Mouse (Mus musculus) urinary bladder, adult 18-20 months (tissue): Measurements from ENCODE around the gene Ramp1.

ENCODE experiments used
- DNase-seq, 2 experiments: peaks; one replicate each; pipeline ENCODE4 v3.0.0; 2022; ENCODE audit warnings: low spot score in 2 of 2, mixed read lengths in 2 of 2

Ramp1 gene

DNA sequence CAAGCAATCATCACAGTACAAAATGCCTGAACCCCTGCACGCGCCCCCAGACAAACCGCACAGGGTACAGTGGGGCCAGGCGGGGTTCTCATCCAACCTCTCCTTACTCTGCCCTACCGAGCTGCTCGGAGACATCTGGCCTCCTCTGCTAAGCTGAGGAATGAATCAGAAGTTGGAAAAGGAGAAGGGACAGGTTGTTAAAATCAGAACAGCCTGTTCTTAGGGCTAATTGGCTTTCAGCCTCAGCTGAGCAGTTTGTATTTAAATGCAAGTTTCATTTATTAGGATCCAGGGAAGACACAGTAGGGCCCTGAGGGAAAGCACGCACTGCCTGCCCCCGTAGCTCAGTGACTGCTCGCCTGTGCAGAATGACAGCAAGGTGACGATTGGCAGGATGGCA is 20.2 kb downstream of the Ramp1 start:
- DNase-seq: no peak

DNA sequence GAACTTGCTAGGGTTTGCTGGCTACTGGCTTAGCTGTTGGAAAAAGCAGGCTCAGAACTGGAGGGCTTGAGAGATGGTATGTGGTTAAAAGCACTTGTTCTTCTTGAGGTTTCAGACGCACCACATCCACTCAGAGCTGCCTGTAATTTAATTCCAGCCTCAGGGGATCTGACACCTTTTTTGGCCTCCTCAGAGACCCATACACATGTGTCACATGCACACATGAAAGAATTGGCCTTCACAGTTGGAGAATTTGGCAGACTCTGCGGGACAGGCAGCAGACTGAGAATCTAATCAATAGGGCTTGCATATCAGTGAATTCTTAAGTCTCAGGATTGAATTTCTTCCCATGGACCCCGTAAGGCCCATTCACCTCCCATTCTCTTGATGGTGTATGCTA is 21.5 kb downstream of the Ramp1 start:
- DNase-seq: no peak

- no peak for DNase-seq
Measured at GRCm38 (mm10) chr1:91204221-91204765, 24.7 kb downstream of the Ramp1 start.

GRCm38 (mm10) chr1:91205651-91206050 is 26.0 kb downstream of the Ramp1 start:
- DNase-seq: no peak

DNA sequence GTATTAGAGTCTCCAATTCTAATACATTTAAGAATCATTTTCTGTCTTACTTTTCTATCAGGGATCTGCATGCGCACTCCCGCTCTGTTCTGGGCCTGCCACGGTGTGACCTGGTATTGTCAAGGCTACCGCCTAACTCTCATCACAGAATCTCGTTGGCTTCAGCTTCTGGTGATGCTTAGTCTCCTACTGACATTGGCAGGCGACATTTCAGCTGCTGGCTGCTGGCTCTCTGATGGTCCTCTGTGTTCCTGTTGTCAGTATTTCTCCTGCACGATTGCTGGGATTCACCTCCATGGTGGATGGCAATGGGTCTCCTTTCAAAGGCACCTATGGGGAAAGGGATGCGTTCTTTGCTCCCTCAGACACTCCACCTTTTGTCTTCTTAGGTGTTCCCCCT is 26.7 kb downstream of the Ramp1 start:
- no peak for DNase-seq

GRCm38 (mm10) chr1:91206873-91207272 is 27.3 kb downstream of the Ramp1 start:
- DNase-seq: no peak

DNA sequence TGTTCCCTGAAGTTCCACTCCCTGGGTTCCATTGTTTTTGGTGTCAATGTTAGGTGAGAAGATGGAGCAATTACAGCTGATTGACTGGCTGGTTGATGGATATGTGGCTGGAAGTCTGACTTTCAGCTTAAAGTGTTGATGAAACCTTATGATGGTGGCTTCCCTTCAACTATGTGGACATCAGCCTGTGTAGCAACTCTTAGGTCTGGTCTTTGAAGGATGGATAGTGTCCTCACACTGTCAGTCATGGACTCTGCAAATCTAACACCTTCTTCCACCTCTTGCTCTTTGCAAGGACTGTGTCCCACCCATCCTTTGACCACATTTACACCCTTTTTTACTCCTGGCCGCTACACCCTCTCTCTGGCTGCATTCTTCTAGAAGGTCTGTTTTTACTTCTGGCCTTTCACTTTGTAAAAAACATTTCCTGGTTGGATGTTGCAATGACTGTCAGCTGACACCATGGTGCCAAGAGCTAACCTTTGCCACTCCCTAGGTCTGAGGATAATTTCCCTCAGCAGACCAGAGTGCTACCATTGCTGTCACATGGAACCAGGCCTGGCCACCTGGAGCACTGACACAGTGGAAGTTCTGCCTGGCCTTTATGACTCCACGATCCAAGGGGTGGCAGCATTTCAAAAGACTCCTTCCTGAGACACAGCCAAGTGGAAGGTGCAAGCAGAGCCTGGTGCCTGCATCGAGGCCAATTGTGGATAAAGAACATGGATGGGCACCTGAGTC is 27.9 kb downstream of the Ramp1 start:
- DNase-seq: no peak

GRCm38 (mm10) chr1:91209343-91209742 is 29.7 kb downstream of the Ramp1 start:
- no peak for DNase-seq

DNA sequence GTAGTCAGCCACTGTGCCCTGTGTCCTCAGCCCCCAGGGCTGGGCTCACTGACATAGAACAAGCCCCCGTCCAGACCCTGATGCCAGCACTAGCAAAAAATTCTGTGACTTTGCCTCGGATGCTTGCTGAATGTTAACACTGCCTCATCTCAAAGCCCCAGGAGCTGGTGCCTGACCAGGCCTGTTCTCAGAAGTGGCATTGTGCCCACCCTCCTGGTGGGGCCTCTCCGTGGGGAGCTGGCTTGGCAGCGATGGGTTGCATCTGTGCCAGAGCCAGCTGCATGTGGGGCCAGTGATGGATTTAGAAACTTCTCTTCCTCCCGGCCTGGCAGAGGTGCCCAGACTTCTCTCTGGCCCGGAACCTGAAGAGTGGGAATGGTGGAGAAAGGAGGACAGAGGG is 30.2 kb downstream of the Ramp1 start:
- DNase-seq: no peak

DNA sequence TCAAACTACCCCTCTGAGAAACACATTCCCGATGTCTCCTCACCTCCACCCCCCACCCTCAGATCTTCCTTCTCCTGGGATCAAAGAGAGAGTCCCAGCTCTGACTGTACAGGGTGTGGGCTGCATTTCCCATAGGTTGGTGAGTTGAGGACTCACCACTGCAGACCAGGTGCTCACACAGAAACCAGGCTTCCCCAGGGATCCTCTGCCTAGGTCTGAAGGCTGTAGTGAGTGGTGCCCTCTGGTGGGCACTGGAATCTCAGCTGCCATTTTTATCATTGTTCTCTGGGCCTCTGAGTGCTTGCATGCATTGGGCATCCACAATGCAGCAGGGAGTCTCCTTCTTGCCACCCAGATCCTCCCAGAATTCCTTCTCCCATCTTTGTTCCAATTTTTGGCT is 31.5 kb downstream of the Ramp1 start:
- DNase-seq: no peak

GRCm38 (mm10) chr1:91211591-91212008 is 32.0 kb downstream of the Ramp1 start:
- no peak for DNase-seq

DNA sequence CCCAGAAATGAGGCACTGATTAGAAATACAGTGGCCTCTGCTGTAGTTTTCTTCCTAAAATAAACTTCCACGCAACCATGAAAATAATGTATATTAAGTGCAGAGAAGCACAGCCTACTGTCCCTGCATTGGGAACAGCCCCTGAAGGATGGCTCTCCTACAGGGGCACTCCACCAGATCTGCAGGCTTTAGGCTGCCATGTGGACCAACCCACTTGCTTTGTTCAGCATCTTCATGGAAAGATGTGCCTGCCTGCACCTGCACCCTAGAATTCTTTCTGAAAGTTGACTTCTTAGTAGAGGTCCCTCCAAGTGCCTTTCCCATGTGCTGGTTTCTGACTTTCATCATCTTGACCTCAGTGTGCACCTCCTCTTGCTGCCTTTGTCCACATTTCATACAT is 35.6 kb downstream of the Ramp1 start:
- DNase-seq: no peak

GRCm38 (mm10) chr1:91215981-91216380 is 36.4 kb downstream of the Ramp1 start:
- DNase-seq: no peak

DNA sequence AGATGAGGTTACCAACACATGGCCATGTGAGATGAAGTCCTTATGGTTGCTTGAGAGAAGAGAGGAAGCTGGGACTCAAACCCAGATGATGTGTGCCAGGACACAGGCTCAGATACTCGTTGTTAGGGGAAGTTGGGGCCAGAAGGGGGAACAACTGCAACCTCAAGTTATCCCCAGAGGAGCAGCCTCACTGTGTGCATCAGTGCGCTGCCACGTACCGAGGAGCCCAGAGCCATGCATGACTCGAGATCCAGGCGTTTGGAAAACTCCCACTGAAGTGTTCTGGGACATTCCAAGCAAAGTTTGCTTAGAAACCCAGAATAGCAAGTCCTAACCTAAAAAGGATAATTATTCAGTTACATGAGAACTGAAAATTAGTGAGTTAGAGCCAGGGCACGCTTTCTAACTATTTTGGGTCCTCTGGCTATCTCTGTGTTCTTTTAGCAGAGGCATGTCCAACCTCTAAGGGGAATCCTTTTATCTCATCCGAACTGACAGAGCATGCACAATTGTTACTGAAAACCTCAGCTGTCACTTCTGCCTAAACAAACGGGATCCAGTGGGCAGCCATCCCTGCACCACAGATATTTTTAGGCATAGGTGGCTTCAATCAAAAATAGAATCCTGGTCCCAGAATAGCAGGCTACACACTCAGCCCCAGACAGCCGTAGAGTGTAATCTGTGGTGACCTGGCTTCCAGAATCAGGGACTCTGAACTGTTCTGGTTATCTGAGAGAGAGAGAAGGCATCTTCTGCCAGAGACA is 37.1 kb downstream of the Ramp1 start:
- DNase-seq: no peak

DNA sequence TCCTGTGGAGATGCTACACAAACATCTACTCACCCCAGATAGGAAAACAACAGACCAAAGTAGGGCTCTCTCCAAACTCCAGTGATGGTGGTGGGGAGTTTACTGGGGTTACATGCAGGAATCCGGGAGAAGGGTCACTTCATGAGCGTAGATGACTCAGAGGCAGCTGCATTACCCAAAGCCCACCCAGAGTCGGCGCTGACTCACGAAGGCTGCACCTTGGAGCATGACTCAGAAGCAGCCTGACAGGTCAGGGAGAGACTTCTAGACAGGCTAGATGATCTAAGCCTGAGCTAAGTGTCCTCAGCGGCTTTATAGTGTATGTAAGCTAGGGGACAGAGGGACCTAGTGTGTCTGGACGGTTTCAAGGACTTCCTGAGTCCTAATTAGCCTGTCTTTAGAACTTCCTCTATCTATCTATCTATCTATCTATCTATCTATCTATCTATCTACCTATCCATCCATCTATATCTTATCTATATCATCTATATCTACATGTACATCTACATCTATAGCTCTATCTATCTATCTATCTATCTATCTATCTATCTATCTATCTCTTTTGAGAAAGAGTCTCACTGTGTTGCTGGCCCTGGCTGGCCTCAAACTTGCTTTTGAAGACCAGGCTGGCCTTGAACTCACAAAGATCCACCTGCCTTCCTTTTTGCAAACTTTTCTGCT is 40.2 kb downstream of the Ramp1 start:
- DNase-seq: peak in 1 of 2 experiments; percentile 40

- DNase-seq: no peak
Measured at GRCm38 (mm10) chr1:91220322-91220672, 40.7 kb downstream of the Ramp1 start.

GRCm38 (mm10) chr1:91226562-91226961 is 46.9 kb downstream of the Ramp1 start:
- no peak for DNase-seq

DNA sequence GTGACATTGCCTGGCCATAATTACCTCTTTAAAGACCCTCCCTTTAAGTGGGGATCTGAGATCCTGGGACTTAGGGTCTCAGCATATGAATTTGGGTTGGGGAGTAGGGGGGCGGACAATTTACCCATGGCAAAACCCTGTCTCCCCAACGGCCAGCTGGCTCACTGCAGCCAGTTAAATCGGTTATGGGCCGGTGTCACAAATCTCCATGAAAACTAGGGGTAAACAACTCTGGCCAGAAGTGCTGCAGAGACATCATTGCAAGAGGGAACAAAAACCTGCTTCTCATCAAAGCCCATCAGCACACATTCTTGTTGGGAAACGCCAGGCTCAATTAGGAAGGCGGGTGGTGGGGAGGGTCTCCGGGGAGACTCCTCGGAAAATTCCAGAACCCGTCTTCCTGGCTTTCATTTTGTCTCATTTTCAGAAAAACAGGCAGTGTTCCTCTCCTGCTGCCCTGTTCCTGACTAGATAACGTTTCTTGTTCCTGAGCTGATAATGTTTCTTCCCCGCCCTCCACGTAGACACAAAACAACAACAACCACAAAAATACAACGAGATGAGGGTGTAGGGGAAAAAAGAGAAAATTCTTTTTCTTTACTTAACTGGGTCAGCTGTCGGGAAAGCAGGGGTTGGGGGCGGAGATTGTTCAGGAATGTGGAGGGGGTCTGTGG is 47.9 kb downstream of the Ramp1 start:
- DNase-seq: no peak

- DNase-seq: no peak
Measured at GRCm38 (mm10) chr1:91231142-91231541, 51.5 kb downstream of the Ramp1 start.

DNA sequence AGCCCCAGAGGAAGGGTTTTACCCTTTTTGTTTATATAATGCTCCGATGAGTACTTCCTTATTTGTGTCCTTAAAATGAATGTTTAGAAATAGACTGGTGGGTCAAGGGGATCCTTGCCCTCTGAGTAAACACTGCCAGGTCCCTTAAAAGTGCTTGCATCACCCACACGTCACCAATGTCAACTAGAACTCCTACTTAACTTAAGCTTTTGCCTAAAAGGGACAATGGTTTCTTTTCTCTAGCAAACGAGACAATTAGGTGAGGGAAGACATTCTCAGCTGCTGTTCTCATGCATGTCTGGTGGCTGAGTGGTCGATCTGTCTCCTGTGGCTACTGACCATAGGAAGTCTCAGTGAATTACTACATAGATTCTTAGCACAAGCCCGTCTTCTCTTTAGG is 52.3 kb downstream of the Ramp1 start:
- DNase-seq: no peak

DNA sequence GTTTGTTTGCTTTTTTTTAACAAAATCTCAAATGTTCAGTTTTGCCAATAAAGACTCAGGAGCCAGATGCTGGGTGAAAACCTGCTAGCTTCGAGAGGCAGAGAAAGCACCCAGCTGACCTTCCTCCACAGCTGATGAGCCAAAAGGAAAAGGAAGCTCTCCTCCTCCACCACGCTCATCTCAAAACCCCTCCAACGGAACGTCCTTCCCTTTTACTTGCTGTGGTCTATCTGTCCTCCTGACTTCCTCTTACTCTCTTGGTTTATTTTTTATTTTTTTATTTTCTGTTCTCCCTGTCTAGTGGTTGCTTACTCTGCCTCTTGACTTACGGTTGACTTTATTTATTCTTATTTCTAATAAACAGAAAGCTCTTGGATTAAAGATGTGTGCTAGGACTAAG is 55.8 kb downstream of the Ramp1 start:
- no peak for DNase-seq

DNA sequence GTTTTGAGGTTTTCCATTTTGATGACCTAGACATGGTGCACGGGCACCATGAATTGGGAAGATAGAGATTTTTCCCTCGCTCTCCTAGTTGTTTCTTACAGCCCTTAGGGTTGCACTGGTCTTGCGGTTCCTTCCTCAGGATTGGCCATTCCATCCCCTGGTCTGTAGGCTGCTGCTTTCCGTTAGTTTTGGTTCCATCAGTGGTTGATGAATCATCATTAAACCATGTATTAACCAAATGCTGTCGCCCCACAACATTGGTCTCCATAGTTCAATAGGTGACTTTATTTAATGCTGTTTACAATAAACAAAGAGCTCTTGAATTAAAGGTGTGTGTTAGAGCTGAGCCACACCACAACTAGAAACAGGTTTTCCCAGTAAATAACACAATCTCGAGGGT is 58.1 kb downstream of the Ramp1 start:
- no peak for DNase-seq
